Mouse (Mus musculus) thymus, postnatal 0 days (tissue): Measurements from ENCODE around the gene Hmgn1. TPM values are rescaled to one million over a fixed set of nuclear protein-coding genes. Genes with fewer than 3 reads are reported as not detected.
"Not testable (repeated sequence)": the region's sequence is repeated elsewhere in the genome, so short reads cannot be mapped to it uniquely, and the experiment has no call there.

Experiments
- DNase-seq: peaks from one replicate; pipeline ENCODE4 v3.0.0-alpha.2; 2015; ENCODE audit warnings: low spot score
- polyA plus RNA-seq: library from polyadenylated mRNA; unstranded; fragments of >200 nt; fragmentation: Nextera tagmentation; extraction: Ambion mirVana; gene quantifications from 2 replicates; pipeline ENCODE4 v1.2.1, GENCODE M21; 2015

Hmgn1 gene
- polyA plus RNA-seq, 1 experiment from 2014 or later: 380 TPM

GRCm38 (mm10) chr16:96126684-96127171, 801 bp downstream of the Hmgn1 start:
- peak; percentile 7 for DNase-seq

GRCm38 (mm10) chr16:96120022-96120623, 7.4 kb downstream of the Hmgn1 start:
- DNase-seq: no peak

- no peak for DNase-seq
Observed at GRCm38 (mm10) chr16:96114729-96115128, 12.8 kb downstream of the Hmgn1 start.

DNA sequence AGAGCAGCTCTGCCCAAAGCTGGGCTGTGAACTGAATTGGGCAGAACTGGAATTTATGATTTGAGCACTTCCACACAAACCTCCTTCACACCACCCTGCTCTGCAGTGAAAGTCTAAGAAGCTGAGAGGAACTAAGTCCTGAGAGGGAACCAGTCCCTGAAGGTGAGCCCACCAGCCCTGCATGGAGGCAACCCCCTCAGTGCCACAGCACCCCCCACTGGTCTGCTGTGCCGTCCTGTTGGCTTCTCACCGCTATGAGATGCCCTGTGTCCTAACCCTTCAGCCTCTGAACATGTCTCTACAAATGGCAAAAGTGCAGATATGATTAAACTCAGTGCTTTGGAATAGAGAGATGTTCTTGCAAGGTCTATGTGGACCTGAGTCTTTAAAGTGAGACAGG, 14.8 kb downstream of the Hmgn1 start:
- no peak for DNase-seq

GRCm38 (mm10) chr16:96110655-96111345, 16.7 kb downstream of the Hmgn1 start:
- no peak for DNase-seq

DNA sequence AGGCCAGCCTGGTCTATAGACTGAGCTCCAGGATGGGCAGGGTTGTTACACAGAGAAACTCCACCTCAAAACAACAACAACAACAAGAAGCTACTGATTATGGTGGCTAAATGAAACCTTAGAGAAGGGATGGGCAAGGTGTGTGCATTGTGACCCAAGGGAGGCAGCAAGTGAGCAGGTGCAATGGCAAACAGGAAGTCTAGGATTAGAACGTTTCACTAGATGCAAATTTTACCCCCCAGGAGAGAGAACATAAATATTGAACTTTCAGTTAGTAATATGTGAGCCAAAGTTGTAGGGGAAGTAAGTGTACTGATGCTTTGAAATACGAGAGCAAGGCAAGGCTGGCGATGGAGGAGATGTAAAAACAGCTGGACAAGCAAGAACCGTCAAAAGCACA, 17.9 kb downstream of the Hmgn1 start:
- no peak for DNase-seq

GRCm38 (mm10) chr16:96103036-96103435, 24.5 kb downstream of the Hmgn1 start:
- peak; percentile 42 for DNase-seq

- not testable (repeated sequence) for DNase-seq
Observed at GRCm38 (mm10) chr16:96097811-96098210, 29.7 kb downstream of the Hmgn1 start.

DNA sequence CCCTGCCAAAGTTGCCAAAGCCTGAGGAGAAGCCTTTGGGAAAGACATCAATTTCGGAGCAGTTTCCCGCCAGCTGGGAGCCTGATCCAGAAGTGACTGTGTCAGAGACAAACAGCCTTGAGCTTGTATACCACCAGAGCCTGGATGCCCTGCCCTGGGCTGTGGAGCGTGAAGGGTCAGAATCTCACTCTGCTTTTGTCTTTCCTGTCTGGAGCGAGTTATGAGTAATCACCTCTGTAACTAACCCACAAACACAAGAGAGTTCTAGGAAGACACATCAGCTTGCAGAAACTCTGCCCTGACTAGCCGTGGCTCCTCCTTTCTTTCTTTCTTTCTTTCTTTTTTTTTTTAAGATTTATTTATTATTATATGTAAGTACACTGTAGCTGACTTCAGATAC, 31.6 kb downstream of the Hmgn1 start:
- no peak for DNase-seq

DNA sequence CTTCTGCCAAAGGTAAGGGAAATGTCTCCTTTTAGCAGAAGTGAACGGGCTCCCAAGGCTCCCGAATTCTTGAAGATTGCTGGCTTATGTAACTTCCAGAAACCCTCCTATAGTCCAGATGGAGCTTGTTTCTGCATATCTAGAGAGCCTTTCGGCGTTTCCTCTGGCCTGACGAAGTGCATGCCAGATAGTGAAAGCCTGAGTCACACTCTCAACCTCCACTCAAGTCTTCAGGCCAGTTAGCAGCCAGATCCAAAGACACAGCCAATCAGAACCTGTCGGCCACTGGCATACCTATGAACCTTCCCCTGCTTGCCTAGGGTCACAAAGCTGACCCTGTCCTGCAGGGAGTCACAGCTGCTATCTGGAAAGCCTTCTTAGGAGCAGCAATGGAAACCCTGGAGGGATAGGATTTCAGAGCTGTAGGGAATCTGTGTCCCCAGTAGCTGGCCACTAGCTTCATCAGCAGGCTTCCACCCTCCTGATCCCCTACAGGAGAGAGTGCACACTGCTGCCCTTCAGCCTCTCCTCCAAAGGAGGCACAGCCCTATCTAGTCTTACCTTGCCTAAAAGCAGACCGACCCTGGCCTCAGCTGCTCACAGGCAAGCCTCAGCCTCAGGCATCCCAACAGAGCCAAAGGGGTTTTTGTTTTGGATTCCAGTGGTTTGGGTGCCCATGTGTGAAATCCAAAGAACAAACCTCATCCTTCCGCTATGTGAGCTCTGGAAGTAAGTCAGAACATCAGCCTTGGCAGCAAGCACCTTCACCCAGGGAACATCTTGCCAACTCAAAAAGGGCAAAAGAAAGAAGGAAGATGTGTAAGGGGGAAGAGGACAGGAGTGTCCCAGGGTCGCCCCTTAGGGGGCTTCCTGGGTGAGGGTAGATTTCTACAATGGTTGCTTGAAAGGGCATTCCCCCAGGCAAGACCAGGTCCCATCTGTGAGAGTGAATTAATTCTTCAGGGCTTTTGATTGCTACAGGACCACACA, 35.7 kb downstream of the Hmgn1 start:
- no peak for DNase-seq

DNA sequence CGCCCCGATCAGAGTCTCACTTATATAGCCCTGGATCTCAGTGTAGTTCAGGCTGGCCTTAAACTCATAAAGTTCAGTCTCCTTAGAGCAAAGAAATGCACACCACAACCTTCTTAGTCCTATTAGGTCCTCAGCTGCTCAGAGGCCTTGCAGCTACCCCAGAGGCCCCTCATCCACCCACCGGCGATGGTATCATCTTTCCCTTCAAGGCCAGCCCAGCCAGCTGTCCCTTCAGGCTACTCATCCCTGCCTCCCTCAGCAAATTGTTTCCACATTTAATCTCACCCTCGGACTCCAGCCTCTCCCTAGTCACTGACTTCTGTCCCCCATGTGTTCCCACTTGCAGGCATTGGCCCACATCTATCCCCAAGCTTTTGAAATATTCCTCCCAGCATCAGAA, 39.4 kb downstream of the Hmgn1 start:
- no peak for DNase-seq

- no peak for DNase-seq
Observed at GRCm38 (mm10) chr16:96087436-96087835, 40.1 kb downstream of the Hmgn1 start.

GRCm38 (mm10) chr16:96087001-96087400, 40.5 kb downstream of the Hmgn1 start:
- DNase-seq: peak; percentile 71

- DNase-seq: peak; percentile 80
Observed at GRCm38 (mm10) chr16:96085597-96085996, 41.9 kb downstream of the Hmgn1 start.

DNA sequence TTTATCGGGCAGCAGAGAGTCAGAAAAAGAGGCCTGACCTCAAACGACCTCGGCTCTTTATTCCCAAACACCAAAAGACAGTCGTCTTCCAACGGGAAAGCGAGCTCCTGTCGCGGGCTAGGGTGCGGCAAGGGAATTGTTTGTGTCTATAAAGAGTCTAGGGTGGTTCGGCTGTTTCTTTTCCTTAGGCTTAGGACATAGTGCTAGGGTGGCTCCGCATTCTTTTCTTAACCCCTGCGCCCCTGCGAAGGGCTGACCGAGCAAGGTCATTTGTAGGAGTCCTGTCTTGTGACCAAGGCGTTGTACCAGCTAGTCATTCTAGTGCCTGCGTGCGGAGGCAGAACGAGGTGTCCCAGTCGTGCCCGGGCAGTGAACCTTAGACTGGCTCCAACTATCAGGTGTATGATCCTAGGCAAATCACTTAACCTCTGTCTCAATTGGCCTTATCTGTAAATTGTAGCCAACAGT, 44.3 kb downstream of the Hmgn1 start:
- no peak for DNase-seq

DNA sequence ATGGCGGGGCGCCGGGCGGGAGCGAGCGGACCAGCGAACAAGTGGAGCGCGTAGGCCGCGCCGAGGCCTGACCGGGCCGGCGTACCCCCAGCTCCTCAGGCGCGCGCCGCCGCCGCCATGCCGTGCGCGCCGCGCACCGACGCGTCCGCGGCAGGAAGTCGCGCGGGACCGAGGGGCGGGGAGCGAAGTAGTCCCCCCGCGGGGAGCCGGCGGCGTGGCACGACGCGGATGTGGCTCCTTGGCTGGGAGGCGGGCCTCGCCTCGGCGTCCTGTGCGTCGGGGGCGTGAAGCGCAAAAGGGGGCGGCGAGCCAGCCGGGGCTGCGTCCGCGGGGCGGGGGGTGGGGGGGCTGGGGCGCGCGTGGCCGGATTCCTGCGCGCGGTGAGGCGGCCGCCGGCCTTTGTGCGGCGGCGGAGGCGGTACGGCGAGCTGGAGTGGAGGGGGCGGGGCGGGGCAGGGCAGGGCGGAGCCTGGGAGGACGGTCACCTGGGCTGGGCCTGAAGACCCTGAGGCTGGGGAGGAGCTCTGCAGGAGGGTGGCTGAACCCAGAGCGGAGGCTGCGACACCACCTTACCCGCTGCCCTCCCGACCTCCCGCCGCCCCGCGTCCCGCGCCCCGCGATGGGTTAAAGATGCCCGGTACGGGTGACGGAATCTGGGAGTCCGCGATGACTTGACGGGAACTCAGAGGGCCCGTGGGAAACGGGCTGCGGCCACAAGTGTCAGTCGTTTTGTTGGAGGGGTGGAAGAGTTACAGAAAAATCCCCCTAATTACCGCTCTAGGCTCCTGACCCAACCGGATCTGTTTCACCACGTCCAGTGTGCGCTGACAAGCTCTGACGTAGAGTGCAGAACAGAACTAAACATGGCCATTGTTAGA, 45.0 kb downstream of the Hmgn1 start, which contains the start of gene Brwd1:
Brwd1 (minus strand) TSS at position 226 of the 878 bp plus-strand sequence.
- peak; percentile 95 for DNase-seq

DNA sequence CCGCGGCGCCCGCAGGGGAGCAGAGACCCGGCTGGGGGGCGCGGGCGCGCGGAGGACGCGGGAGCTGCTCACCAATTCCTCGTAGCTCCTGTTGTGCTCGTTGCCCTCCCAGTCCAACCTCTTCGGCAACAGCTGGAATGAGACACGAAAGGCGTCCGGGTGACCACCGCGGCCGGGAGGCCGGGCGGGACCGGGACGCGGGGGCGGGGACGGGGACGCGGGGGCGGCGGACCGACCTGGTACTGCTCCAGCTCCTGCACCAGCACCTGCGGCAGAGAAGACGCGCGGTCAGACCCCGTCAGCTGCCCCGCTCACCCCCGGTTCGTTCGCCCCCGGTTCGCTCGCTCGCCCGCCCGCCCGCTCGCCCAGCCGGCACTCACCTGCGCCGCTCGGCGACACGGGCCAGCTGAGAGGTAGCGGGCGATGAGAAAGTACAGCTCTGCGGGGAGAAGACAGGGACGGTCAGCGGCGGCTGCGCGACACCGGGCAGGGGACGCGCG, 45.7 kb downstream of the Hmgn1 start:
- DNase-seq: no peak

DNA sequence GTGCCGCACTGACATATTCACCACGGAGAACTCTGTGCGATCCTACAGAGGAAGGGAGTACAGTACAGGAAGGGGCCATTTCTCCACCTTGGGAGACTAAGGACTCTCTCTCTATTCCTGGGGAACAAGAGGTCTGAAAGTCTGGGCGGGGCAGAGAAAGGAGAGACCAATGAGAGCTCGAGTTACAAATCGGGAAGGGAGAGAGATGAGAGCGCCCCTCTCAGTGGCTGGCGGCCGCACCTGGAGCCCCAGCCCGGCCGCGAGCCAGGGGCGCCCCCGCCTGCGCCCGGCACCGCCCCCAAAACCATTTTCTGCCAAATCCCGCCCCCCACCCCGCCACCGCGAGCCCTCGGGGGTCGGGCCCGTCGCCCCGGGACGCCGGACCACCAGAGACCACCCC, 46.2 kb downstream of the Hmgn1 start:
- DNase-seq: peak; percentile 92

DNA sequence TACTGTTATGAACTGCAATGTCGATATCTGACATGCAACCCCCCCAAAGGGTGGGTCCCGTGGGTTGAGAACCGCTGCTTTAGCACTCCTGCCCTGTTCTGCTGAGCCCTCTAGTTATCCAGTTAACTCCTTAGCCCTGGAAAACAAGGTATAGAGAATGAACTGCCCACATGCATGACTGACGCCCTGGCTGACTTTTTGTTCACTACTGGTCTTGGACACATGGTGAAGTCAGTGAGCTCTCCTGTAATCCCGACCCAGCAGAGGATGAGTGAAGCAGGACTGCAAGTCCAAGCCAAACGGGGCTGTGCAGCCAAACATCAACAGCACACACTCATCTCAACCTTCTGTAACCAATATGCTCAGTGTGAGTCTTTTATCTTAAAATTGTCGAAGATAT, 47.0 kb downstream of the Hmgn1 start:
- DNase-seq: no peak
